Mouse (Mus musculus): ENCODE measurements at regions not wholly inside any gene's neighbourhood (a gene's known extent, or its start where the extent isn't known, plus 50 kb on each side); places are given as distances from the start of the nearest gene placed in this dataset.
A peak's percentile ranks its signal among the peaks of the same experiment; 100 is the strongest.

GRCm38 (mm10) chr10:124219461-124219860 lies 955.7 kb downstream of the Fam19a2 start:
- Histone ChIP-seq H3K4me3 (no peak overlapping the region), H3K27ac (no peak overlapping the region)
- no peak for TF ChIP-seq CTCF (conservative IDR thresholded peaks at IDR 0.05)
- DNase-seq (ENCODE audit: low spot score in 2 of 2), result no peak

- H3K4me3 ChIP-seq, result no peak overlapping the region
Measured at GRCm38 (mm10) chr10:124222068-124222467, 958.3 kb downstream of the Fam19a2 start.

GRCm38 (mm10) chr10:124227061-124227460 lies 963.3 kb downstream of the Fam19a2 start:
- no peak for DNase-seq (ENCODE audit: low spot score in 2 of 2)
- Histone ChIP-seq H3K27ac (no peak overlapping the region), H3K4me3 (no peak overlapping the region)
- no peak for TF ChIP-seq CTCF (conservative IDR thresholded peaks at IDR 0.05)

More at GRCm38 (mm10) chr10:124222068-124222467, 958.3 kb downstream of the Fam19a2 start:
- TF ChIP-seq CTCF (conservative IDR thresholded peaks at IDR 0.05), result no peak
- DNase-seq (ENCODE audit: low spot score in 2 of 2), result no peak
- no peak overlapping the region for H3K27ac ChIP-seq

GRCm38 (mm10) chr10:124249358-124249757 lies 985.6 kb downstream of the Fam19a2 start:
- no peak for TF ChIP-seq CTCF (conservative IDR thresholded peaks at IDR 0.05)
- H3K4me3 ChIP-seq, result no peak overlapping the region
- H3K27ac ChIP-seq, result peak overlapping the region; percentile 74
- DNase-seq (ENCODE audit: low spot score in 2 of 2), result no peak

GRCm38 (mm10) chr10:124250004-124250403 lies 986.2 kb downstream of the Fam19a2 start:
- H3K27ac ChIP-seq, result peak overlapping the region; percentile 74
- H3K4me3 ChIP-seq, result no peak overlapping the region
- TF ChIP-seq CTCF (conservative IDR thresholded peaks at IDR 0.05), result no peak
- peak in 1 of 2 experiments; percentile 3 for DNase-seq (ENCODE audit: low spot score in 2 of 2)

GRCm38 (mm10) chr10:124288301-124288995 lies 1024.7 kb downstream of the Fam19a2 start:
- no peak for TF ChIP-seq CTCF (conservative IDR thresholded peaks at IDR 0.05)
- no peak for DNase-seq (ENCODE audit: low spot score in 2 of 2)
- H3K27ac ChIP-seq, result no peak overlapping the region
- no peak overlapping the region for H3K4me3 ChIP-seq

GRCm38 (mm10) chr10:124297198-124297677 lies 1033.4 kb downstream of the Fam19a2 start:
- no peak overlapping the region; the same call in 1 of the 2 replicates for H3K27ac ChIP-seq
- no peak for DNase-seq (ENCODE audit: low spot score in 2 of 2)
- H3K4me3 ChIP-seq, result no peak overlapping the region
- no peak for TF ChIP-seq CTCF (conservative IDR thresholded peaks at IDR 0.05)

- no peak for DNase-seq (ENCODE audit: low spot score in 2 of 2)
- no peak overlapping the region for H3K27ac ChIP-seq
- H3K4me3 ChIP-seq, result no peak overlapping the region
- no peak for TF ChIP-seq CTCF (conservative IDR thresholded peaks at IDR 0.05)
Measured at GRCm38 (mm10) chr10:124304683-124305082, 1040.9 kb downstream of the Fam19a2 start.

GRCm38 (mm10) chr10:124305644-124306043 lies 1041.8 kb downstream of the Fam19a2 start:
- TF ChIP-seq CTCF (conservative IDR thresholded peaks at IDR 0.05), result no peak
- no peak overlapping the region for H3K4me3 ChIP-seq
- H3K27ac ChIP-seq, result no peak overlapping the region
- DNase-seq (ENCODE audit: low spot score in 2 of 2), result no peak

GRCm38 (mm10) chr10:124318761-124319160 lies 1055.0 kb downstream of the Fam19a2 start:
- H3K27ac ChIP-seq, result no peak overlapping the region
- no peak for TF ChIP-seq CTCF (conservative IDR thresholded peaks at IDR 0.05)
- no peak for DNase-seq (ENCODE audit: low spot score in 2 of 2)
- H3K4me3 ChIP-seq, result no peak overlapping the region

GRCm38 (mm10) chr10:124320191-124321110 lies 1056.7 kb downstream of the Fam19a2 start:
- Histone ChIP-seq H3K4me3 (no peak overlapping the region), H3K27ac (peak overlapping the region; percentile 12)
- TF ChIP-seq CTCF (conservative IDR thresholded peaks at IDR 0.05), result no peak
- peak in 1 of 2 experiments; percentile 1 for DNase-seq (ENCODE audit: low spot score in 2 of 2)

- DNase-seq (ENCODE audit: low spot score in 2 of 2), result peak; percentile 49 to 63
- H3K4me3 ChIP-seq, result no peak overlapping the region
- TF ChIP-seq CTCF (conservative IDR thresholded peaks at IDR 0.05), result no peak
- H3K27ac ChIP-seq, result peak overlapping the region; percentile 88
Measured at GRCm38 (mm10) chr10:124332491-124332890, 1056.8 kb downstream of the Slc16a7 start.

GRCm38 (mm10) chr10:124338923-124339322 lies 1050.3 kb downstream of the Slc16a7 start:
- TF ChIP-seq CTCF (conservative IDR thresholded peaks at IDR 0.05), result no peak
- Histone ChIP-seq H3K4me3 (no peak overlapping the region), H3K27ac (no peak overlapping the region)
- no peak for DNase-seq (ENCODE audit: low spot score in 2 of 2)

Measured in layer of hippocampus, adult 2 months (tissue).